Mouse (Mus musculus): ENCODE results near the gene Sspo. TPM values are rescaled to one million over a fixed set of nuclear protein-coding genes. Genes with fewer than 3 reads are reported as not detected.

The Sspo gene
- polyA plus RNA-seq, 1 experiment from 2014 or later = 0.15 TPM

GRCm38 (mm10) chr6:48452151-48452550, 4.1 kb downstream of the Sspo start:
- no peaks in the 10 kb centered on the region for H3K27me3 ChIP-seq (ENCODE audit: control insufficient read depth, insufficient read depth, low read length)
- H3K9me3 ChIP-seq (ENCODE audit: control insufficient read depth, low read length) = no peaks in the 10 kb centered on the region
- H3K9ac ChIP-seq (ENCODE audit: low read length) = no peak overlapping the region; the same call in 1 of the 2 replicates
- no peak for DNase-seq (ENCODE audit: low spot score)
- no peak for ATAC-seq (ENCODE audit: insufficient read depth, low FRiP score, low TSS enrichment)
- no peak overlapping the region for H3K4me2 ChIP-seq (ENCODE audit: low read depth)
- no peaks in the 10 kb centered on the region for H3K4me1 ChIP-seq (ENCODE audit: control insufficient read depth, insufficient read depth, low read length)
- no peak overlapping the region for H3K4me3 ChIP-seq (ENCODE audit: low read depth, low read length)
- WGBS = 74% methylated on average over 1 of the region's 1 CpGs
- H3K36me3 ChIP-seq (ENCODE audit: control insufficient read depth, insufficient read depth, low read length) = no peaks in the 10 kb centered on the region
- H3K27ac ChIP-seq (ENCODE audit: low read depth, low read length) = no peak overlapping the region

GRCm38 (mm10) chr6:48452771-48453170, 4.7 kb downstream of the Sspo start:
- no peaks in the 10 kb centered on the region for H3K9me3 ChIP-seq (ENCODE audit: control insufficient read depth, low read length)
- no peaks in the 10 kb centered on the region for H3K4me1 ChIP-seq (ENCODE audit: control insufficient read depth, insufficient read depth, low read length)
- H3K4me2 ChIP-seq (ENCODE audit: low read depth) = no peak overlapping the region
- DNase-seq (ENCODE audit: low spot score) (no peak), ATAC-seq (ENCODE audit: insufficient read depth, low FRiP score, low TSS enrichment) (no peak)
- H3K9ac ChIP-seq (ENCODE audit: low read length) = no peak overlapping the region
- H3K27ac ChIP-seq (ENCODE audit: low read depth, low read length) = no peak overlapping the region
- H3K4me3 ChIP-seq (ENCODE audit: low read depth, low read length) = no peak overlapping the region
- no peaks in the 10 kb centered on the region for H3K27me3 ChIP-seq (ENCODE audit: control insufficient read depth, insufficient read depth, low read length)
- 71% methylated on average over 3 of the region's 3 CpGs for WGBS
- H3K36me3 ChIP-seq (ENCODE audit: control insufficient read depth, insufficient read depth, low read length) = no peaks in the 10 kb centered on the region

- Histone ChIP-seq H3K4me1 (ENCODE audit: control insufficient read depth, insufficient read depth, low read length) (no peaks in the 10 kb centered on the region), H3K27me3 (ENCODE audit: control insufficient read depth, insufficient read depth, low read length) (no peaks in the 10 kb centered on the region), H3K27ac (ENCODE audit: low read depth, low read length) (no peak overlapping the region), H3K4me3 (ENCODE audit: low read depth, low read length) (no peak overlapping the region), H3K9me3 (ENCODE audit: control insufficient read depth, low read length) (no peaks in the 10 kb centered on the region), H3K36me3 (ENCODE audit: control insufficient read depth, insufficient read depth, low read length) (no peaks in the 10 kb centered on the region), H3K4me2 (ENCODE audit: low read depth) (no peak overlapping the region), H3K9ac (ENCODE audit: low read length) (no peak overlapping the region)
- ATAC-seq (ENCODE audit: insufficient read depth, low FRiP score, low TSS enrichment) = no peak
- DNase-seq (ENCODE audit: low spot score) = no peak
- 91% methylated on average over 13 of the region's 13 CpGs for WGBS
Observed at GRCm38 (mm10) chr6:48464966-48465679, 17.1 kb downstream of the Sspo start.

- H3K4me3 ChIP-seq (ENCODE audit: low read depth, low read length) = no peak overlapping the region
- no peak overlapping the region for H3K4me2 ChIP-seq (ENCODE audit: low read depth)
- no peaks in the 10 kb centered on the region for H3K9me3 ChIP-seq (ENCODE audit: control insufficient read depth, low read length)
- no peaks in the 10 kb centered on the region for H3K27me3 ChIP-seq (ENCODE audit: control insufficient read depth, insufficient read depth, low read length)
- H3K4me1 ChIP-seq (ENCODE audit: control insufficient read depth, insufficient read depth, low read length) = no peaks in the 10 kb centered on the region
- DNase-seq (ENCODE audit: low spot score) (no peak), ATAC-seq (ENCODE audit: insufficient read depth, low FRiP score, low TSS enrichment) (no peak)
- H3K27ac ChIP-seq (ENCODE audit: low read depth, low read length) = no peak overlapping the region
- 39% methylated on average over 6 of the region's 6 CpGs for WGBS
- no peaks in the 10 kb centered on the region for H3K36me3 ChIP-seq (ENCODE audit: control insufficient read depth, insufficient read depth, low read length)
- peak overlapping the region; percentile 4; the same call in 1 of the 2 replicates for H3K9ac ChIP-seq (ENCODE audit: low read length)
Observed at GRCm38 (mm10) chr6:48466715-48467114, 18.7 kb downstream of the Sspo start.

DNA sequence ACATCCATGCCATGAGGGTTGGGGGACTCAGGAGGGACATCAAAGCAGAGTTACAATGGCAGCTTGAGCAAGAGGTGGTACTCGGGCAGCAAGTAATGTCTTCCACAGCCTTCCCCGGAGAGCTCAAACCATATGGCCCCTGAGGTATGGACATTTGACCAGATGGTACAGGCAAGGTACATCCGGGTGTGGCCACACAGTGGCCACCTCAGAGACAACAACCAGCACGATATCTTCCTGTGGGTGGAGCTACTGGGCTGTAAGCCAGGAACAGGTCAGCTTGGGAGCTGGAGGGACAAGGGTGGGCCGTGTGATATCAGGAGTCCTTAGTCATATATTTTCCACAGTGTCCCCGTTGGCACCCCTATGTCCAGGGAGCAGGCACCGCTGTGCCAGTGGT, 19.5 kb downstream of the Sspo start:
- ATAC-seq (ENCODE audit: insufficient read depth, low FRiP score, low TSS enrichment) = no peak
- Histone ChIP-seq H3K9ac (ENCODE audit: low read length) (no peak overlapping the region), H3K9me3 (ENCODE audit: control insufficient read depth, low read length) (no peaks in the 10 kb centered on the region), H3K27me3 (ENCODE audit: control insufficient read depth, insufficient read depth, low read length) (no peaks in the 10 kb centered on the region), H3K4me3 (ENCODE audit: low read depth, low read length) (no peak overlapping the region), H3K27ac (ENCODE audit: low read depth, low read length) (no peak overlapping the region), H3K4me2 (ENCODE audit: low read depth) (no peak overlapping the region), H3K4me1 (ENCODE audit: control insufficient read depth, insufficient read depth, low read length) (no peaks in the 10 kb centered on the region), H3K36me3 (ENCODE audit: control insufficient read depth, insufficient read depth, low read length) (no peaks in the 10 kb centered on the region)
- DNase-seq (ENCODE audit: low spot score) = no peak
- 79% methylated on average over 7 of the region's 7 CpGs for WGBS

- no peak overlapping the region for H3K9ac ChIP-seq (ENCODE audit: low read length)
- 89% methylated on average over 2 of the region's 2 CpGs for WGBS
- H3K36me3 ChIP-seq (ENCODE audit: control insufficient read depth, insufficient read depth, low read length) = no peaks in the 10 kb centered on the region
- no peak overlapping the region for H3K27ac ChIP-seq (ENCODE audit: low read depth, low read length)
- no peak overlapping the region for H3K4me3 ChIP-seq (ENCODE audit: low read depth, low read length)
- ATAC-seq (ENCODE audit: insufficient read depth, low FRiP score, low TSS enrichment) (no peak), DNase-seq (ENCODE audit: low spot score) (no peak)
- H3K27me3 ChIP-seq (ENCODE audit: control insufficient read depth, insufficient read depth, low read length) = no peaks in the 10 kb centered on the region
- H3K4me1 ChIP-seq (ENCODE audit: control insufficient read depth, insufficient read depth, low read length) = no peaks in the 10 kb centered on the region
- no peak overlapping the region for H3K4me2 ChIP-seq (ENCODE audit: low read depth)
- no peaks in the 10 kb centered on the region for H3K9me3 ChIP-seq (ENCODE audit: control insufficient read depth, low read length)
Observed at GRCm38 (mm10) chr6:48470739-48471138, 22.7 kb downstream of the Sspo start.

DNA sequence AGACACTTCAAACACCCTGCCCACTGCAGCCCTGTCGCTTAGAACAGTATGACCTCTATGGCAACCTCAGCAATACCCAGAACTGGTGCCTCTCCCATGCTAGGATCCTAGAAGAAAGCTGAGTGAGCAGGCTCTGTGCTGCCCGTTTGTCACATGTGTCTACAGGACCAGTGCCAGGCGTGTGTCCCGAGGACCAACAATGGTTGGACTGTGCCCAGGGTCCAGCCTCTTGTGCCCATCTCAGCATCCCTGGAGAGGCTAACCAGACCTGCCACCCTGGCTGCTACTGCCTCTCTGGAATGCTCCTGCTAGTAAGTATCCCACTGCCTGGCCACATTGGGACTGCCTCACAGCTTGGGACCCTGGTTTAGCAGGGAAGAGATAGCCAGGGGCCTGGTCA, 30.4 kb downstream of the Sspo start:
- DNase-seq (ENCODE audit: low spot score) (no peak), ATAC-seq (ENCODE audit: insufficient read depth, low FRiP score, low TSS enrichment) (no peak)
- Histone ChIP-seq H3K4me2 (ENCODE audit: low read depth) (no peak overlapping the region), H3K9me3 (ENCODE audit: control insufficient read depth, low read length) (no peaks in the 10 kb centered on the region), H3K27me3 (ENCODE audit: control insufficient read depth, insufficient read depth, low read length) (no peaks in the 10 kb centered on the region), H3K4me1 (ENCODE audit: control insufficient read depth, insufficient read depth, low read length) (no peaks in the 10 kb centered on the region), H3K4me3 (ENCODE audit: low read depth, low read length) (no peak overlapping the region), H3K27ac (ENCODE audit: low read depth, low read length) (no peak overlapping the region), H3K36me3 (ENCODE audit: control insufficient read depth, insufficient read depth, low read length) (no peaks in the 10 kb centered on the region), H3K9ac (ENCODE audit: low read length) (no peak overlapping the region; the same call in 1 of the 2 replicates)
- WGBS = 85% methylated on average over 4 of the region's 4 CpGs

- ATAC-seq (ENCODE audit: insufficient read depth, low FRiP score, low TSS enrichment) = no peak
Observed at GRCm38 (mm10) chr6:48482501-48482900, 34.5 kb downstream of the Sspo start.

More at GRCm38 (mm10) chr6:48482501-48482900, 34.5 kb downstream of the Sspo start:
- no peak for DNase-seq (ENCODE audit: low spot score)
- 79% methylated on average over 5 of the region's 5 CpGs for WGBS
- Histone ChIP-seq H3K27me3 (ENCODE audit: control insufficient read depth, insufficient read depth, low read length) (no peaks in the 10 kb centered on the region), H3K9ac (ENCODE audit: low read length) (no peak overlapping the region), H3K4me1 (ENCODE audit: control insufficient read depth, insufficient read depth, low read length) (no peaks in the 10 kb centered on the region; the same call in 1 of the 2 replicates), H3K36me3 (ENCODE audit: control insufficient read depth, insufficient read depth, low read length) (no peaks in the 10 kb centered on the region), H3K4me2 (ENCODE audit: low read depth) (no peak overlapping the region), H3K4me3 (ENCODE audit: low read depth, low read length) (no peak overlapping the region), H3K27ac (ENCODE audit: low read depth, low read length) (no peak overlapping the region), H3K9me3 (ENCODE audit: control insufficient read depth, low read length) (no peaks in the 10 kb centered on the region)

Data from neural tube, embryonic 11.5 days (tissue).